Mouse (Mus musculus): Measurements from ENCODE around the gene Setx. TPM values are rescaled to one million over a fixed set of nuclear protein-coding genes. Genes with fewer than 3 reads are reported as not detected.
A peak's percentile ranks its signal among the peaks of the same experiment; 100 is the strongest.

The Setx gene
- polyA plus RNA-seq, 1 experiment from 2014 or later, result 12.8 TPM

DNA sequence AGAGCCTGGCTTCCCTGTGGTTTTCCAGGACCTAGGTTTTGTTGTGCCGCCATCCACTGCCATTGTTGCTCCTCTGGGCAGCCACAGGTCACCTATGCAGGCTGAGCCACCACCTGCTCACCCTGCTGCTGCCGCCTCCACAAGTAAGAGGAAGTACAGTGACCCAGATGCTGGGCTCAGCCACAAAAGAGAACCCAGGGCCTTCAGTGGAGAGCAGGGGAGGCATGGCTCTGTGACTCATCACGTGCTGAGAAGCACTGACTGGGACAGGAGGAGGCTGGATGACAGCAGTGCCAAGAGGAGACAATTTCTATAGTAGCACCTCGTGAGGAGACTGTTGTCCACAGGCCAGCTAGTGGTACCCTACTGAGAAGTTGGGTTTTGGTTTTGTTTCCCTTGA, 55.8 kb downstream of the Setx start:
- no peak overlapping the region for H3K4me2 ChIP-seq
- H3K4me1 ChIP-seq (ENCODE audit: control insufficient read depth, insufficient read depth, low read length), result peaks cover 6% of the 10 kb centered on the region
- H3K27me3 ChIP-seq (ENCODE audit: control insufficient read depth, insufficient read depth, low read length), result no peaks in the 10 kb centered on the region
- H3K9ac ChIP-seq (ENCODE audit: low read depth, low read length), result no peak overlapping the region
- H3K36me3 ChIP-seq (ENCODE audit: control insufficient read depth, insufficient read depth, low read length), result peaks cover 13% of the 10 kb centered on the region
- WGBS (ENCODE audit: insufficient replicate concordance), result 76% methylated on average over 4 of the region's 4 CpGs
- ATAC-seq (replicated peaks; ENCODE audit: insufficient number of reproducible peaks, low FRiP score, low TSS enrichment), result no peak
- H3K27ac ChIP-seq (ENCODE audit: low read depth, low read length), result no peak overlapping the region
- no peak overlapping the region for H3K4me3 ChIP-seq (ENCODE audit: low read depth, low read length)
- H3K9me3 ChIP-seq (replicated peaks; ENCODE audit: control insufficient read depth, low read length), result no peaks in the 10 kb centered on the region

DNA sequence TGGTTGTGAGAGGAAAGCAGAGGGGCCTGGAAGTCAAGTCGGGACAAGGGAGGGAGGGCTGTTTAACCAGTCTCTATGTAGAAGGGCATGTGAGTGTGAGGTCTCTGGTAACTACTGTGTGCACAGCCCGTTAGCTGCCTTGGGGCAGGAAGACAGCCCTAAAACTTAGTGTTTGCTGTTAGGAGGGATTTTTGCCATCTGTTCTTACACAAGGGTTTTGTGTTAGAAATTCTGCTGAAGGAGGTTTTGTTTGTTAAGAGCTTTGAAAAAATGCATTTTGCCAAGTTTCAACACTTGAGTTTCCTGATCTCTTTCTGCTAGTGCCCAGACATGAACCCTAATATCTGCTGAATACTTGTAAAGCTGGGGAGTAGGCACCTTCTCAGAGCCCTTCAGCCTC, 57.1 kb downstream of the Setx start:
- Histone ChIP-seq H3K9ac (ENCODE audit: low read depth, low read length) (no peak overlapping the region), H3K4me3 (ENCODE audit: low read depth, low read length) (no peak overlapping the region), H3K9me3 (replicated peaks; ENCODE audit: control insufficient read depth, low read length) (no peaks in the 10 kb centered on the region), H3K27me3 (ENCODE audit: control insufficient read depth, insufficient read depth, low read length) (no peaks in the 10 kb centered on the region), H3K4me2 (no peak overlapping the region), H3K27ac (ENCODE audit: low read depth, low read length) (no peak overlapping the region), H3K36me3 (ENCODE audit: control insufficient read depth, insufficient read depth, low read length) (peaks cover 13% of the 10 kb centered on the region), H3K4me1 (ENCODE audit: control insufficient read depth, insufficient read depth, low read length) (peaks cover 6% of the 10 kb centered on the region)
- ATAC-seq (replicated peaks; ENCODE audit: insufficient number of reproducible peaks, low FRiP score, low TSS enrichment), result no peak
- 89% methylated on average over 2 of the region's 2 CpGs for WGBS (ENCODE audit: insufficient replicate concordance)

DNA sequence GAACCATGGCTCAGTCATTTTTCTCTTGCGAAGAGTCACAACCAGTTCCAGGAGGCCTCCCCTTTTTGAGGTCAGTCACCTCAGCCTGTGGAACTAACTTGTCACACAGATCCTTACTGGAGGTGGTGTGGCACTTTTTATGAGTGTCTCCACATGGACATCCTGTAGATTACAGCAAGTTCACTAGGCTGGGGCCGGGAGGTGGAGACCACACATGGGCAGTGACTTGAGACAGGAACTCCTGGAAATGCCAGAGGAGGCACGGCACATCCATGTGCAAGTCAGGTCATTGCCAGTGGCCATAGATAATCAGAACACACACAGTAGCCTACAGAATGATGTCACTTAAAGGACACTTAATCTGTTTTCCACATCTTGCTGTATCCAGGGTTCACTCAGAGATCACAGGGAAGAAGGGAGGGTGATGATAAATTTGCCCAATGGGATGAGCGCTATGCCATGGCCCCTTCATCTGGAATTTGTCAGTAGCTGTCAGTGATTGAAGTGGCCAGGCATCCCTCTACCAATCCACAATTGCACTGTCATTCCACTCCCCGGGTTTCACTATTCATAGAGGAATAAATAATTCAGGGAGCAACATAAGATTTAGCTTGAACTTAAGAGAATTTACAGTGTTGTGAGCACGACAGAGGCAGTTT, 59.4 kb downstream of the Setx start:
- H3K4me1 ChIP-seq (ENCODE audit: control insufficient read depth, insufficient read depth, low read length), result peaks cover 6% of the 10 kb centered on the region
- H3K9ac ChIP-seq (ENCODE audit: low read depth, low read length), result no peak overlapping the region
- no peaks in the 10 kb centered on the region for H3K9me3 ChIP-seq (replicated peaks; ENCODE audit: control insufficient read depth, low read length)
- H3K36me3 ChIP-seq (ENCODE audit: control insufficient read depth, insufficient read depth, low read length), result peaks cover 9% of the 10 kb centered on the region
- H3K4me3 ChIP-seq (ENCODE audit: low read depth, low read length), result no peak overlapping the region
- H3K4me2 ChIP-seq, result 0 out of 2 replicates have a peak overlapping the region, but pooled peaks have one; percentile 1
- ATAC-seq (replicated peaks; ENCODE audit: insufficient number of reproducible peaks, low FRiP score, low TSS enrichment), result no peak
- H3K27me3 ChIP-seq (ENCODE audit: control insufficient read depth, insufficient read depth, low read length), result no peaks in the 10 kb centered on the region
- 40% methylated on average over 6 of the region's 6 CpGs for WGBS (ENCODE audit: insufficient replicate concordance)
- no peak overlapping the region for H3K27ac ChIP-seq (ENCODE audit: low read depth, low read length)

DNA sequence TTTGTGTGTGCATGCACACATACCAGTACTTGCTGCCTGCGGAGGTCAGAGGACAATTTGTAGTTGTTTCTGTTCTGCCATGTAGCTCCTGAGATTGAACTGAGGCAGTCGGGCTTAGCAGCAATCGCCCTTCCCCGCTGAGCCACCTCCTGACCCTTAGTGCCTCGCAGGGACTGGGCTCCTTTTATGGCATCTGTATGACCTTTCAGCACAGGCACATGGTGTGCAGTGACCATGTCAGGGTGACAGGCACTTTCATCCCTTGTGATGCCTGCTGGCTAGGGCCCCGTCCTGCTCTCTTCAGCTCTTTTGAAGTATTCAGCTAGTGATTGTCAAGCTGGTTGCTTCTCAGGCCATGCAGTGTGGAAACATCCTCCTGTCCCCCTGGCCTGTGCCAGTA, 62.2 kb downstream of the Setx start:
- 62% methylated on average over 6 of the region's 6 CpGs for WGBS (ENCODE audit: insufficient replicate concordance)
- no peaks in the 10 kb centered on the region for H3K27me3 ChIP-seq (ENCODE audit: control insufficient read depth, insufficient read depth, low read length)
- ATAC-seq (replicated peaks; ENCODE audit: insufficient number of reproducible peaks, low FRiP score, low TSS enrichment), result no peak
- no peak overlapping the region for H3K4me3 ChIP-seq (ENCODE audit: low read depth, low read length)
- peaks cover 6% of the 10 kb centered on the region for H3K4me1 ChIP-seq (ENCODE audit: control insufficient read depth, insufficient read depth, low read length)
- H3K27ac ChIP-seq (ENCODE audit: low read depth, low read length), result no peak overlapping the region
- H3K9me3 ChIP-seq (replicated peaks; ENCODE audit: control insufficient read depth, low read length), result no peaks in the 10 kb centered on the region
- H3K4me2 ChIP-seq, result no peak overlapping the region
- no peak overlapping the region; the same call in 1 of the 2 replicates for H3K9ac ChIP-seq (ENCODE audit: low read depth, low read length)
- H3K36me3 ChIP-seq (ENCODE audit: control insufficient read depth, insufficient read depth, low read length), result no peaks in the 10 kb centered on the region

- Histone ChIP-seq H3K27ac (ENCODE audit: low read depth, low read length) (no peak overlapping the region), H3K9ac (ENCODE audit: low read depth, low read length) (no peak overlapping the region), H3K27me3 (ENCODE audit: control insufficient read depth, insufficient read depth, low read length) (peaks cover 8% of the 10 kb centered on the region), H3K9me3 (replicated peaks; ENCODE audit: control insufficient read depth, low read length) (no peaks in the 10 kb centered on the region), H3K4me3 (ENCODE audit: low read depth, low read length) (no peak overlapping the region), H3K4me1 (ENCODE audit: control insufficient read depth, insufficient read depth, low read length) (peaks cover 11% of the 10 kb centered on the region), H3K36me3 (ENCODE audit: control insufficient read depth, insufficient read depth, low read length) (no peaks in the 10 kb centered on the region), H3K4me2 (no peak overlapping the region)
- ATAC-seq (replicated peaks; ENCODE audit: insufficient number of reproducible peaks, low FRiP score, low TSS enrichment), result no peak
- 80% methylated on average over 7 of the region's 7 CpGs for WGBS (ENCODE audit: insufficient replicate concordance)
Observed at GRCm38 (mm10) chr2:29190392-29190791, 66.4 kb downstream of the Setx start.

DNA sequence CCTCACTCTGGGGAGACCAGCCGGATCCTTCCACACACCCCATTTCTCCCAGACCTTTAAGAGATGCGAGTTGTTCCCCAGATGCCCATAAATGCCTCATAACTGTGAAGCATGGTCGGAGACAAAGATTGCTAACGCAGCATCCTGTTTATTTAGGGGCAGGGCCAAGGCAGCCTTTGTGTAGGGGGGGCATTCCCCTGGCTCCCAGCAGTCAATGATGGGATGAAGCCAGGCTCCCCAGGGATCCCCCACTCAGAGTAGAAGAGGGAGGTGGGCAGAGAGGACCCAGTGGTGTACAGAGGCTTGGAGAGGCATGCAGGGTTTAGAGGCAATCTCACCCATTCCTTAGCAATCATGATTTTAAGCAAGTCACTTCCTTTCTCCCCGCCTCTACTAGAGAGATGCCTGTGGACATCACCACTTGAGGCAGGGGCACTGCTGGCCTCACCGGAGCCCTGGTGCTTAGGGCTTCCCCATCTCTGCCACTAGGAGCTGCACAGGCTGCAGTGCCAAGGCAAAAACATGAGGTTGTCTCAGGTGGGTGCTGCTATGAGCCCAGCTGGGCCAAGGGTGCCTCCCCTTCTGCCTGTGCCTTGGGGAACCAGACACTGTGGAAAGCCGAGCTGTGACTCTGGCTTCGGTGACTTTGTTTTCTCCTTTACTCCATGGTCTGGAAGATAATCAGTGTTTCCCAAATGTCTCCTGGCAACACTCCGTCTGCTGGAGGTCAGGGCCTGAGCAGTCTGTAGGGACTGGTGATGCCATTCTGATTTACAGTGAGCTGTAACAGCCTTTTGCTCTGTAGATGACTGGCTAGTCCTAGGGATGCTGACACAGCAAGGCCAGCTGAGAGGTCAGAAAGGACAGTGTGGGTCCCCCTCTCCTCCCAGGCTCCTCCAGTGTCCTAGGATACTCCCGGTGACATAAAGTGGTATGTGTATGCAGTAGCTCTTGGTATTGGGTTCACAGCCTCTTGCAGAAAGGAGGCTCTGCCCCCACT, 67.5 kb downstream of the Setx start:
- no peaks in the 10 kb centered on the region for H3K9me3 ChIP-seq (replicated peaks; ENCODE audit: control insufficient read depth, low read length)
- no peak overlapping the region for H3K4me3 ChIP-seq (ENCODE audit: low read depth, low read length)
- H3K36me3 ChIP-seq (ENCODE audit: control insufficient read depth, insufficient read depth, low read length), result no peaks in the 10 kb centered on the region
- 55% methylated on average over 10 of the region's 10 CpGs for WGBS (ENCODE audit: insufficient replicate concordance)
- peaks cover 12% of the 10 kb centered on the region for H3K4me1 ChIP-seq (ENCODE audit: control insufficient read depth, insufficient read depth, low read length)
- H3K27me3 ChIP-seq (ENCODE audit: control insufficient read depth, insufficient read depth, low read length), result peaks cover 19% of the 10 kb centered on the region
- no peak overlapping the region for H3K9ac ChIP-seq (ENCODE audit: low read depth, low read length)
- ATAC-seq (replicated peaks; ENCODE audit: insufficient number of reproducible peaks, low FRiP score, low TSS enrichment), result no peak
- no peak overlapping the region for H3K4me2 ChIP-seq
- no peak overlapping the region for H3K27ac ChIP-seq (ENCODE audit: low read depth, low read length)

- 77% methylated on average over 8 of the region's 8 CpGs for WGBS (ENCODE audit: insufficient replicate concordance)
- H3K9me3 ChIP-seq (replicated peaks; ENCODE audit: control insufficient read depth, low read length), result no peaks in the 10 kb centered on the region
Observed at GRCm38 (mm10) chr2:29192629-29193278, 68.8 kb downstream of the Setx start.

DNA sequence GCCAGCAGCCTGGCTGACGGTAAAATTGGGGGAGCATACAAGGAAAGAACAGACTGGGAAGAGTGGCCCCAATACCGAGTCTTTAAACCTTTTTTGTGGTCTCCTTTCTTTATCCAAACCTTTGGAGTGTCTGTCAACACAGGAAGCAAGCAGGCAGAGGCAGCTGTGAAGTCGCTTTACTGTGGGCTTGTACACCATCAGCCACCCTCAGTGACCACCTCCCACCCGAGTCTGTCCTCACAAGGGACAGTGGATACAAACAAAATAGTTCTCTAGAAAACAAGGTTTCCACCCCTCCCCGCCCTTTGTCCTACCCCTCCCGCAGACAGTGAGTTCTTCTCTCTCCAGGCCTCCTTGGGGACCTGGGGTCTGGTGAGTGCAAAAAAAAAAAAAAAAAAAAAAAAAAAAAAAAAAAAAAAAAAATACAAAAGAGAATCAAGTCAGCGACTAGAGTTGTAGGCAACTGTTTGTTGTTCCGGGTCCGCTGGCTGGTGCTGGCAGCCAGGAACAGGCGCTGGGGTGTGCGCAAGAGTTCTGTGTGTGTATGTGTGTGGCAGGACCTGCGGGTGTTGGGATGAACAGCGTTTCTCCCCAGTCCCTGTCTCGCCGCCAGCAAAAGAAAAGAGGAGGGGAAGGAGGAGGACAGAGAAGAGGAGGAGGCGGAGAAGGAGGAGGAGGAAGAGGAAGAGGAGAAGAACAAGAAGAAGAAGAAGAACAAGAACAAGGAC, 70.0 kb downstream of the Setx start:
- no peak overlapping the region for H3K9ac ChIP-seq (ENCODE audit: low read depth, low read length)

More at GRCm38 (mm10) chr2:29192629-29193278, 68.8 kb downstream of the Setx start:
- Histone ChIP-seq H3K9ac (ENCODE audit: low read depth, low read length) (no peak overlapping the region), H3K36me3 (ENCODE audit: control insufficient read depth, insufficient read depth, low read length) (no peaks in the 10 kb centered on the region), H3K4me3 (ENCODE audit: low read depth, low read length) (no peak overlapping the region), H3K27ac (ENCODE audit: low read depth, low read length) (no peak overlapping the region), H3K27me3 (ENCODE audit: control insufficient read depth, insufficient read depth, low read length) (peaks cover 30% of the 10 kb centered on the region), H3K4me2 (no peak overlapping the region), H3K4me1 (ENCODE audit: control insufficient read depth, insufficient read depth, low read length) (peaks cover 12% of the 10 kb centered on the region)
- no peak for ATAC-seq (replicated peaks; ENCODE audit: insufficient number of reproducible peaks, low FRiP score, low TSS enrichment)

More for the DNA sequence above, 70.0 kb downstream of the Setx start:
- Histone ChIP-seq H3K4me1 (ENCODE audit: control insufficient read depth, insufficient read depth, low read length) (peaks cover 12% of the 10 kb centered on the region), H3K4me3 (ENCODE audit: low read depth, low read length) (peak overlapping the region; percentile 60), H3K27ac (ENCODE audit: low read depth, low read length) (no peak overlapping the region), H3K9me3 (replicated peaks; ENCODE audit: control insufficient read depth, low read length) (no peaks in the 10 kb centered on the region), H3K27me3 (ENCODE audit: control insufficient read depth, insufficient read depth, low read length) (peaks cover 38% of the 10 kb centered on the region), H3K4me2 (peak overlapping the region; percentile 100), H3K36me3 (ENCODE audit: control insufficient read depth, insufficient read depth, low read length) (no peaks in the 10 kb centered on the region)
- no peak for ATAC-seq (replicated peaks; ENCODE audit: insufficient number of reproducible peaks, low FRiP score, low TSS enrichment)
- WGBS (ENCODE audit: insufficient replicate concordance), result 19% methylated on average over 16 of the region's 16 CpGs
